ENCODE assay signal across 21 mouse cellular contexts in the genomic region with DNA sequence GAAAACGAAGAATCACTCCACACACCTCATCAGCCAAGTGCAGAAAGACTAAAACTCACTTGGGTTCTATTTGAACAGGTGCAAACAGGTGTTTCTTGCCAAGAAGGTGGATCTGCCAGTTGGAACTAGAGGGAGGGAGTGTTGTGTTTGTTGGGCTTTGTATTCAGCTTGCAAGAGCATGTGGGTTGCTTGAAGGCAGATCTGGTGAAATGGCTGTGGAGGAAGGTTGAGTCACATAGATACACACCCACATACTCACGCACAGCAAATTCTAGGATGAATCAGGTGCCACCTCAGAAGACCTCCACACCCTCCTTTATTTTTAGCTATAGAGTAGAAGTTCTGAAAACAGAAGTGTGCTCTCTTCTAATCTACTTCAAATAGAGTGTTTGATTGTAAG.
DNase-seq lines count a peak whose midpoint lies in the region; ATAC-seq and TF ChIP-seq lines count a peak whose summit lies in the region.
"Had no signal": no experiment of that assay in that cellular context is flagged by ENCODE, and none has a peak within 500 bp of the region (broad histone marks: within the 10 kb centered on the region; RNA-seq: fewer than 3 reads in every experiment).

No protein-coding gene starts in this region.

- H3K4me2 ChIP-seq in lung, embryonic 16.5 days (ENCODE audit: low read depth, low read length) = no peak overlapping the region
- no peak overlapping the region for H3K4me2 ChIP-seq in stomach, embryonic 14.5 days (replicated peaks; ENCODE audit: low read depth, low read length)
- H3K4me2 ChIP-seq: embryonic facial prominence, embryonic 13.5 days; heart, embryonic 11.5 days; hindbrain, embryonic 13.5 days; midbrain, embryonic 13.5 days had no signal

- no peak overlapping the region for H3K4me3 ChIP-seq in layer of hippocampus, adult 2 months
- no peak overlapping the region for H3K4me3 ChIP-seq in lung, embryonic 16.5 days (ENCODE audit: low read length)
- H3K4me3 ChIP-seq in stomach, embryonic 14.5 days (ENCODE audit: low read depth, low read length) = no peak overlapping the region
- H3K4me3 ChIP-seq: embryonic facial prominence, embryonic 13.5 days; forebrain, embryonic 10.5 days; hindbrain, embryonic 13.5 days; midbrain, embryonic 13.5 days; myocyte had no signal

- no peak overlapping the region for H3K9ac ChIP-seq in lung, embryonic 16.5 days (ENCODE audit: low read length)
- no peak overlapping the region for H3K9ac ChIP-seq in stomach, embryonic 14.5 days (replicated peaks; ENCODE audit: low read depth, low read length)
- H3K9ac ChIP-seq: embryonic facial prominence, embryonic 13.5 days; hindbrain, embryonic 13.5 days; liver, postnatal 0 days; midbrain, embryonic 13.5 days had no signal

- DNase-seq in layer of hippocampus, adult 2 months (ENCODE audit: low spot score in 2 of 2) = peak in 1 of 2 experiments; percentile 33
- DNase-seq in layer of hippocampus, adult 9-10 months (ENCODE audit: low spot score) = no peak
- no peak for DNase-seq in lung, postnatal 10 days
- peak; percentile 3 for DNase-seq in NIH3T3 (ENCODE audit: low read depth)
- no peak for DNase-seq in kidney, postnatal 36 days
- DNase-seq: adrenal gland, postnatal 25 days; cerebellum, adult 2 months; heart, postnatal 14 days; kidney, adult 9 months; kidney, postnatal 4 days; liver, postnatal 0 days had no signal

- no peaks in the 10 kb centered on the region for H3K36me3 ChIP-seq in lung, embryonic 16.5 days (ENCODE audit: control insufficient read depth, insufficient read depth, low read length)
- H3K36me3 ChIP-seq in stomach, embryonic 14.5 days (ENCODE audit: control insufficient read depth, insufficient read depth, low read length) = no peaks in the 10 kb centered on the region
- H3K36me3 ChIP-seq: embryonic facial prominence, embryonic 13.5 days; forebrain, embryonic 10.5 days; hindbrain, embryonic 13.5 days; midbrain, embryonic 13.5 days had no signal

- H3K9me3 ChIP-seq in lung, embryonic 16.5 days (ENCODE audit: control insufficient read depth, low read length) = no peaks in the 10 kb centered on the region
- H3K9me3 ChIP-seq in stomach, embryonic 14.5 days (ENCODE audit: control insufficient read depth, low read depth, low read length) = no peaks in the 10 kb centered on the region
- H3K9me3 ChIP-seq: embryonic facial prominence, embryonic 13.5 days; forebrain, embryonic 10.5 days; hindbrain, embryonic 13.5 days; midbrain, embryonic 13.5 days had no signal

- 0 out of 2 replicates have a peak, but pooled peaks have one; percentile 38 for ATAC-seq in lung, embryonic 16.5 days (ENCODE audit: low read depth)
- peak; percentile 76 for ATAC-seq in stomach, embryonic 14.5 days (ENCODE audit: insufficient number of reproducible peaks, insufficient read depth, low FRiP score, low read depth)
- ATAC-seq: activated CD4-positive, CD25-positive, alpha-beta regulatory T cell, adult 4 months; liver, postnatal 0 days; midbrain, embryonic 13.5 days; Patski had no signal

- WGBS in lung, embryonic 16.5 days = 70% methylated on average over 2 of the region's 2 CpGs
- WGBS in stomach, embryonic 14.5 days = 71% methylated on average over 2 of the region's 2 CpGs

- H3K27ac ChIP-seq in layer of hippocampus, adult 2 months = peak overlapping the region; percentile 57; the same call in 1 of the 2 replicates
- H3K27ac ChIP-seq in lung, embryonic 16.5 days (ENCODE audit: low read length) = no peak overlapping the region
- H3K27ac ChIP-seq in stomach, embryonic 14.5 days (ENCODE audit: low read length) = no peak overlapping the region
- H3K27ac ChIP-seq: embryonic facial prominence, embryonic 13.5 days; forebrain, embryonic 10.5 days; hindbrain, embryonic 13.5 days; midbrain, embryonic 13.5 days had no signal

- no peak for TF ChIP-seq CTCF in layer of hippocampus, adult 2 months (conservative IDR thresholded peaks at IDR 0.05)

- H3K27me3 ChIP-seq in lung, embryonic 16.5 days (ENCODE audit: control insufficient read depth, insufficient read depth, low read depth, low read length) = no peaks in the 10 kb centered on the region
- no peaks in the 10 kb centered on the region for H3K27me3 ChIP-seq in stomach, embryonic 14.5 days (ENCODE audit: control insufficient read depth, insufficient read depth, low read length)
- H3K27me3 ChIP-seq: embryonic facial prominence, embryonic 13.5 days; hindbrain, embryonic 13.5 days; midbrain, embryonic 13.5 days had no signal

- no peaks in the 10 kb centered on the region for H3K4me1 ChIP-seq in lung, embryonic 16.5 days (replicated peaks; ENCODE audit: control insufficient read depth, insufficient read depth, low read length)
- no peaks in the 10 kb centered on the region for H3K4me1 ChIP-seq in stomach, embryonic 14.5 days (ENCODE audit: control insufficient read depth, insufficient read depth, low read length)
- H3K4me1 ChIP-seq: embryonic facial prominence, embryonic 13.5 days; forebrain, embryonic 10.5 days; hindbrain, embryonic 13.5 days; midbrain, embryonic 13.5 days had no signal
